Mouse (Mus musculus) brain, adult 10 weeks (tissue): ENCODE data around the gene Gm21964. TPM values are rescaled to one million over a fixed set of nuclear protein-coding genes. Genes with fewer than 3 reads are reported as not detected.

ENCODE experiments used
- polyA plus RNA-seq: library from polyadenylated mRNA; stranded (reverse); fragments of 350-450 nt; fragmentation: Illumina TruSeq; extraction: RNeasy Lipid Tissue Mini Kit (QIAGEN cat#74804); gene quantifications from one replicate; pipeline ENCODE4 v1.2.3, GENCODE M21; 2015; ENCODE audit warnings: low read depth, low replicate concordance

The Gm21964 gene
- polyA plus RNA-seq, result not detected

DNA sequence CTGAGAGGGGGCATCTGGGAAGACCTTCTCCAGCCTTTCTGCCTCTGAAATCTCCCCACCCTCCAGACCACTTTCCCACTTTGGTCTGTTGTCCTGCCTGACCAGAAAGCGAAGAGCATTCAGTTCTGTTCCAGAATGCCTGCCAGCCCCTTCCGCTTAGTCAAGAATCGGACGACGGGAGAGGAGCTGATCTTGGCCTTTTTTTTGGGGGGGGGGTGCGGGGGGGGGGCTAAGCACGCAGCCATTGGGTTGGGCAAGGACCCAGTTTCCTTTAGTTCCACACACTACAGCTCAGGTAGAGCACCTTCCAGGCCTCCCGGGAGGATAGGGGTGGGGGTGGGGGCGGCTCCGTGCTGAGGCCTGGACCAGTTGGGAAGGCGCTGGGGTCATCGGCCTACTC is at the start of gene Gm21964:
Gene Gm21964, plus strand, starts transcription at position 301 of the 400 bp plus-strand sequence.

DNA sequence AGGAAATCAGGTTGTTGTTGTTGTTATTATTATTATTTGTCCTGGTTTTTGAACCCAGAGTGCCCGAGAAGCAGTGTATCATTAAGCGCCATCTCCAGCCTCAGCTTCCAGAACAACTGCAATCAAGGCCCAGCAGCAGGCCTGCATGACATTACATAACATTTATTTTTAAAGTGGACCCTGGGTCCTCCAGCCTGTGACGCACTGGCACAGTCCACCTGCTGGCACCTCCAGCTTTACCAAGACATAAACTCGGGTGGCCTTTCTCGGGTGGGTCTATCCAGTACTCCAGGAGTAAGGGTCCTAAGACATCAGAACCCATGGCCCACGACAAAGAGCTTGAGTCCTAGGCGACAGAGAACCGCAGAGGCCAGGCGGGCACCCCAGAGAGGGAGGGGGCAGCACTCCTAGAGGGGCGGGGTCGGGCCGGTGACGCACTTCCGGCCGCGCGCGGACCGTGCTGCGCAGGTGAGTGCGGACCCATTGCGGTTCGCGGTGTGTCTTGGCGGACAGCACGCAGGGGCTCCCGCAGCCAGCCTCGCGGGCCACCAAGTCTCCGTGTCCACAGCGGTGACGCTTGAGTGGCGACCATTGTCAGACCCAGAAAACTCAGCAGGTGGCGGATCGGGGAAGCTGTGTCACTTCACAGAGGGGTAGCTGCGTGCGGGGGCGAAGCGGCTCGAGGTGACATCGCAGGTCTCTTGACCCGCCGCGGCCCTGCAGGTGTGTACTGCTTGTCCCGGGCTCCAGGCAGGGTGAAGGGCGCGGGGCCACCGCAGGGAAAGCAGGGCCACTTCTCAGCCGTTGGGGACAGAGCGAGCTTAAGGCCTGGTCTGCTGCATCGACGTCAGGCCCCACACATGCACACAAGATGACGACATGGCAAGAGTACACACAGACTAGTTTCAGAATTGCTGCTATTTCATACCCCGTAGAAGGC is 21.5 kb upstream of the Gm21964 start, which contains the start of gene Zfp612:
Gene Zfp612, plus strand, starts transcription at position 465 of the 940 bp plus-strand sequence.

DNA sequence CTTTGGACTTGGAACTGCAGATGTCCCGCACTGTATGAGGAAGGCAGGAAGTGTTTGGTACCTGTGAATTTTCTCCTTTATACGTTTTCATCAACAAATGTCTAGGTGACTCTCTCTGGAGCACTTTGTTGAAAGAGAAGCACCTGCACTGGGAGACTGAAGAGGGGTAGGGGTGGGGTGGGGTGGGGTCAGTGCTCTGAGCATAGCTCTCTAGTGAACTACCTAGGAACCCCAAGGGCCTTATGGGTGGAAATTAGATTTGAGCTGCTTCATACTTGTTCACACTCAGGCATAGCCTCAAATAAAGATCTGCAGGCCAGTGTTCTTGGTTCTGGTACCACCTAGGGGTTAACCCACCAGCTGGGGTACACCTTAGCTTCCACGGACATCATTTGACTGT is 1.6 kb downstream of the Gm21964 start, which contains the start of gene Gm17720:
Gene Gm17720, minus strand, starts transcription at position 101 of the 400 bp plus-strand sequence.

Other genes starting within 250 kb of the Gm21964 start
- gene Phlpp2, start 232.7 kb upstream of the Gm21964 start, polyA plus RNA-seq, result 18.4 TPM
- gene Marveld3, start 139.0 kb upstream of the Gm21964 start, polyA plus RNA-seq, result 0.55 TPM
- 0.30 TPM for gene Tat, start 110.8 kb upstream of the Gm21964 start, polyA plus RNA-seq
- gene Chst4, start 61.5 kb upstream of the Gm21964 start, polyA plus RNA-seq, result not detected
- gene Zfp612, start 21.5 kb upstream of the Gm21964 start, polyA plus RNA-seq, result 28.6 TPM
- not detected for gene Gm17720, start 1.5 kb downstream of the Gm21964 start, polyA plus RNA-seq
- 74.2 TPM for gene Calb2, start 67.0 kb downstream of the Gm21964 start, polyA plus RNA-seq
- gene Cmtr2, start 114.5 kb downstream of the Gm21964 start, polyA plus RNA-seq, result 6.0 TPM
- gene Hydin, start 165.8 kb downstream of the Gm21964 start, polyA plus RNA-seq, result 0.48 TPM